Mouse (Mus musculus) layer of hippocampus, adult 18-20 months (tissue): Measurements from ENCODE around the gene Ppip5k2. TPM values are rescaled to one million over a fixed set of nuclear protein-coding genes. Genes with fewer than 3 reads are reported as not detected.

Experiments
- DNase-seq, 2 experiments: peaks; one replicate each; pipeline ENCODE4 v3.0.0; 2022; ENCODE audit warnings: low spot score in 2 of 2
- total RNA-seq, 2 experiments: library from RNA; stranded (reverse); gene quantifications; 2 replicates each; pipeline ENCODE4 v1.2.3; 2021

Ppip5k2 gene
- total RNA-seq, 2 experiments from 2014 or later: 17.4 to 18.8 TPM

DNA sequence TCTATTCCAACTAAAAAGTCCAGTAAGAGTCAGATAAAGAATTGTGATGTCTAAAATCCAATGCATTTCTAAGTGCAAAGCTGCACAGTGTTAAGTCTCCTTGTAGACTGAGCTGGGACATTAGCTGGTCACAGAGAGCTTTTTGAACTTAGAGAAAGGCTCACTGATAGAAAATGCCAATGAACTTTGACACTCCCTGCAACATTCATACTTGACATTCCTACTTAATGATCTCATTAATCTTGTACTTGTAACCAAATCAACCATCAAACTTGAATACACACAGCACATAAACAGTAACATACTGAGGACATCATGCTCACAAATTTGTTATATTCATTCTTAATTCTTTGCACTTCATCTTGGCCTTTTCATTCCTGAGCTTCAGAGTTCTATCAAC is 10.4 kb downstream of the Ppip5k2 start:
- no peak for DNase-seq

GRCm38 (mm10) chr1:97754392-97754791 is 15.8 kb downstream of the Ppip5k2 start:
- no peak for DNase-seq

GRCm38 (mm10) chr1:97753216-97753615 is 17.0 kb downstream of the Ppip5k2 start:
- no peak for DNase-seq

DNA sequence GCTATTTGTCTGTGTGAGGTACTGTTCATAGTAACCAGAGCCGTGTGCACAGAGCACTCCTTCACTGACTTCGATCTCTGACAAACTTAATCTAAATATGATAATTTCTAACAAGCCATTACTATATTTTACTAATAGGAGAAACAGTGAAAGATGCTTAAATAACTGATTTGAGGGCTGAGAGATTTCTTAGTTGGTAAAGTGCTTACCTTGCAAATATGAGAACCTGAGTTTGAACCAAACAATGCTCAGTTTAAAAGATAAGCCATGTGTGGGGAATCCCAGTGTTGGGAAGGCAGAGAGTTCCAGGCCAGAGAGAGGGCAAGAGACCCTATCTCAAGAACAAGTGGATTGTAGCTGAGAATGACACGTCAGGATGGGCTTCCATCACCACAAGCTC is 22.0 kb downstream of the Ppip5k2 start:
- no peak for DNase-seq

DNA sequence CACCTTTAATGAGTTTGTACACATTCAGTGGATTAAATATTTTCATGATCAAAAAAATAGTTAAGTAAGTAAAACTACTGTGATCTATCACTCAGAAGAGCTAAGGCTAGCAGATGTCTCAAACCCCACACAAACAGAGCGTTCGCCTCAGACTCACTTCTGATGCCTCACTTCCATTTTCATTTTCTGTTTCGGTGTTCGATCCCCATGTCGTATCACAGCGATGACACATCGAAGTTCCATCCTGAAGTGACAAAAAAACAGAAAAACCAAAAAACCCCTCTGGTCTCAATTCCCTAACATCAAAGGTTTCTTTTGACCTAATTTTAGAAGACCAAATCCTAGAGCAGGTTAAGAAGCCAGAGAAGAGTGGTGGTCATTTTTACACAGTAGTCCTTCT is 23.9 kb downstream of the Ppip5k2 start:
- no peak for DNase-seq

DNA sequence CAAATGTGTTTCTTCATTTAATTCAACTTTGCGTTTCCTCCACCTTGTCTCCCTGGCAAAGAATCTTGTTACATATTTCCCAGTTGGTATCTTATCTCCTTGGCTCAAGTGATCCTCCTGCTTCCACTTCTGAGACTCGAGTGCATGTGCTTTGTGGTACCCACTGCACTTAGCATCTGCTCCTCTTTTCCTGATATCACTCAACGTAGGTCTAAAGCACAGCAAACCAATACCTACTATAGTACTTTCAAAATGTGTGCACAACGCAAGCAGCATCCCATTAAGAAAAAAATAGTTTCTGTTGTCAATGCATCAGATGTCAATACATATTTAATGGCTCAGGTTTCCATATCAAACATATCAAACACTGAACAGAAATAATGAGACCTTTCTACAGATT is 24.5 kb downstream of the Ppip5k2 start:
- no peak for DNase-seq

DNA sequence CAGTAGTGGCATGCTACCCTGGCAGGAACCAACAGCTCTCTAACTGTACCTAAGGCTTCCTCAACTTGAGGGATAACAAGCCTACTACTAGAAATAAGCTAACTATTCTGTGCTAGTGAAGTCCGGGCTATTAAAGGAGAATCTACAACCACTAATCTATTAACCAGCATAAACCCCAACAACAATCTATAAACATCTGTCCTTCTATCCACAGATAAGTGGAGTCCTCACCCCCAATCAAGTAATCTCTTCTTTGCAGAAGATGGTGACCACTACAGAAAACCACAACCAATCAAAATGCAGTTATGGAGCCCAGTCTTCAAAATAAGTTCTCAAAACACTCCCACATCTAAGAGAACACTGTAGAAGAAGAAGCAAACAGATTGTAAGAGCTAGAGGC is 27.1 kb downstream of the Ppip5k2 start:
- DNase-seq: no peak

DNA sequence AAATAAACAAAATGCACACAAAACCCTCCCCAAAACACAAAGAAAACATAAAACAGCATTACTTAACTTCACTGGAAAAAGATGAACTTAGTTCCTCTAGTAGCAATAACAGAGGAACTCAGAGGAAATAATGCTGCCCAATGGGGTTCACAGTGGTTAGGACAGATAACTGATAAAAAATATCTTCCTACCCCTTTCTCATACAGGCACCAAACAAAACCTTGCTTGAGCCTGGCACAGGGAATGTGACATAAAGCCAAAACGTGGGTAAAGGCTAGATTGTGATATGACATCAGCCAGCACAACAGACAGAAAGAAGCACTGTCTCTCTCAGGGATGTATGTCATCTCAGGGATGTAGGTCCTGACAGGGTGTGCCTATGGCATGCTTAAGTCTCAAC is 40.9 kb downstream of the Ppip5k2 start:
- no peak for DNase-seq

- DNase-seq: no peak
These were observed 43.5 kb downstream of the Ppip5k2 start for GRCm38 (mm10) chr1:97726730-97727129.

DNA sequence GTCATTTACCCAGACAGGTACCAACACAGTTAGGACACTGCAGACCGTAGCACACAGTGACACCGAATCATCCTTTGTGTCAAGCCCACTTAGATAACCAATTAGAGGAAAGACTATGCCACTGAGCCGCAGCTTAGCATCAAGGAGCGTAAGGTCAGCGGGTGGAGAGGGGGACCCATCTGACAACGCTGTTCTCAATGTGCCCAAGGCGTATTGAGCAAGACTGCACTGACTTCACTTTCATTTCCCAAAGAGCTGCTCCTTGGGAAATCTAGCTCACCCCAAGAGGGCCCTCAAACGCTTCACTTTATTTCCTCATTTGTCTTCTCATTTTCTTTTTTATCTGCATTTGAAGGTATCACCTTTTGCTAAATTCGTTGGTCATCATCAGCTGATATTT is 51.8 kb downstream of the Ppip5k2 start:
- no peak for DNase-seq

DNA sequence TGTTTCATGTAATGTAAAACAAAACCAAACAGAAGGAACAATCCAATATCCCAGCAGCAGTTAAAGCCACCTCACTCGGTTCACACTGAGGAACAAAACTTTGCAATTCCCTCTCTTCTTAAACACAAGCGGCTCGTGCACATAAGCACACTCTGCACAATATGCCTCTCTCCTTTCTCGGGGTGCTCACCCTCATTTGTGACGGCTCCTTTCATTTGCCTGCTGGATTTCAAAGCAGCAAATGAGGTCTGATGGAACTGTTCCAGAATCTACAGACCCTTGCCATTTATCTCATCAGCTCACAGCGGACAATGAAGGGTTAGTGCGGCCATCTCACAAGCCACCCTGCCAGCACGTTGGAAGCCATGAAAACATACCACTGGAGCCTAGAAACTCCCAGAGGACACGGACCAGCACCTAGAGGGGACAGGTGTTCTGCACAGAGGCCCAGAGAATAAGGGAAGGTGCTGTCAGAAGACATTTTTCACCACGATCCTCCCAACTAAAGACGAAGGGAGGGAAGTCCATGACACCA is 55.8 kb downstream of the Ppip5k2 start:
- DNase-seq: no peak

- DNase-seq: no peak
These were observed 59.7 kb downstream of the Ppip5k2 start for GRCm38 (mm10) chr1:97710520-97710919.

DNA sequence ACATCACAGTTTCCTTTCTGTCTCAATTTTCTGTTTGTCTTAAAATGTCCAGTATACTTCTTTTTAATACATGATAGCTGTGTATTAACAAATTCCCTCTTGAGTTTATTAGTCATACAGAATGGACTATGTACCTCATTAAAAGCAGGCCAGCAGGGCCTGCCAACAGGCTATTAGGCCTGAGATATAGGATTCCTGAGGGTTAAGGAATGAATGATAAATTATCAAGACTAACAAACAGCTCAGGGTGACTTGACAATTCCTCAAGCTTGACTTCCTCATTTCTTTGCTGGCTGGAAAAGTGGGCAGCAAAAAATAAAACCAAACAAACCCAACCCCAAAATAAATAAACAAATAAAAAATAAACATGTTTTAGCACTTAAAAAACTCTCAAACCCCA is 64.8 kb downstream of the Ppip5k2 start:
- DNase-seq: no peak

GRCm38 (mm10) chr1:97704646-97705045 is 65.6 kb downstream of the Ppip5k2 start:
- no peak for DNase-seq

DNA sequence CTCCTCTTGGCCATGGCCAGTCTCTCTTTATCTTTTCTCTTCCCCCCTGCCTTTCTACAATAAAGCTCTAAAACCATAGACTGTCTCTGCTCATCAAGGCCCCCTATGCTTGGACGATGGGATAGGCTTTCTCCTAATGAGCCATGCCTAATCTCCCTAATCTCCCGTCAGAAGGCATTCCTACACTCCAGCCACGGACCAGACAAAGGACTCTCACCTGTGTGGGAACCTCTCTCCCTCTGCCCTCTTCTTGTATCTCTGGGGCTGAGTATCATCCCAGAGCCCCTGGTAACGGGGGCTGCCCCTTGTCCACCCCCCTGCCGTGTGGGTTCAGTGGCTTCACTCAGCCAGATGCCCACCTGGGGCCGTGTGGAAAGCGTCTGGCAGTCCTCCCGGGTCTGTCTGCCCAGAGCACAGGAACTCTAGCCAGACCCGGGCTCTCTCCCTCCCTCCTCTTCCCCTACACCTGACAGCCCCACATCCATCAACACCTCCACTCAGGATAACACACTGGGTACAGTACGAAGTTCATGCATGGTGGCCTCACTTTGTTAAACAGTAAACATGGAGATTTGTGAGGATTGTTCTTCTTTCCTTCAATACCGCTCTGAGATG is 71.1 kb downstream of the Ppip5k2 start:
- DNase-seq: no peak

DNA sequence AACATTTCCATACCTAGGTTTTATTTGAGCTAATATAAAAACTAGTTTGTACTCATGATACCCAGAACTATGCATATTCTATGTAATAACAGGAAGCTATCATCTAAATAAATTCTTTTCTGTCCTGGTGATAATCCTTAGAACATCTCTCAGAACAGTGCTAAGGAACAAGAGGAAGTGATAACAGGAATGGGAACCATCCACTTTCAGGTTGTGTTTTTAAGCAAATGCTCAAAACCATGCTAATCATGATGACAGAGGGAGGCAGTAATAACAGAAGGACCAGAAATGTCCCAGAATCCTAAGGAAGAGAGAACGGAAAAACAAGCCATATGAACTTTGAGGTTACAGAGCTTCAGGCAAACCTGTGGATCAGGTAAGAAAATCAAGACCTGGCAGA is 72.9 kb downstream of the Ppip5k2 start:
- DNase-seq: no peak

DNA sequence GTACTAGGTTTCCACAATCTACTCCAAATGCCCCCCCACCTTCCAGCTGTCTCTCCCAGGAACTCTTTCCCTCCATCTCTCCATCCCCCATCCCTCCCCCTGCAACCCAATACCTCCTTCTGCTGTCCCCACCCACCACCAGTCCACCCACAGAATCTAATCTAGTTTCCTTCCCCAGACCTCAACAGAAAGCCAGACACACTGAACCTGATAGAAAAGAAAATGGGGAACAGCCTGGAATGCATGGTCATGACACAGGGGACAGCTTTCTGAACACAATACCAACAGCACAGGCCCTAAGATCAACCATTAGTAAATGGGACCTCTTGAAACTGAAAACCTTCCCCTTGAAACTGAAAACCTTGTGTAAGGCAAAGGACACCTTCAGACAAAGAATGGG is 76.4 kb downstream of the Ppip5k2 start:
- no peak for DNase-seq

DNA sequence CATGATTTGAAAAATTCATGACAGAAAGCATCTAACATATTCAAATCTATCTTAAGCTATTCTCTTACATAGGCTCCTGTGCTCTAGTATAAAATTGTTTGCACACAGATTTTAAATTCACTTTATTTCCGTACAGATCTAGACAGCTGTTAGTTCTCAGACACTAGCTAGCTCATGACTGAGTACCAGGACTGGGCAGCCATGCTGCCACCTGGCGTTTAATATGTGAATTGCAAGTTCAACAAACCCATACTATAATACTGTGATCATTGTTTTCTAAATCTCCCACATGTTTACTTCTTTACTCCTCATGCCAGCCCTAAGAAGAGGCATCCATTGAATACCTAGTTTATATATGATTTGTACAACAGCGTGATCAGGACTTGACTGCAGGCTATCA is 81.5 kb downstream of the Ppip5k2 start:
- DNase-seq: peak in 1 of 2 experiments; percentile 69

DNA sequence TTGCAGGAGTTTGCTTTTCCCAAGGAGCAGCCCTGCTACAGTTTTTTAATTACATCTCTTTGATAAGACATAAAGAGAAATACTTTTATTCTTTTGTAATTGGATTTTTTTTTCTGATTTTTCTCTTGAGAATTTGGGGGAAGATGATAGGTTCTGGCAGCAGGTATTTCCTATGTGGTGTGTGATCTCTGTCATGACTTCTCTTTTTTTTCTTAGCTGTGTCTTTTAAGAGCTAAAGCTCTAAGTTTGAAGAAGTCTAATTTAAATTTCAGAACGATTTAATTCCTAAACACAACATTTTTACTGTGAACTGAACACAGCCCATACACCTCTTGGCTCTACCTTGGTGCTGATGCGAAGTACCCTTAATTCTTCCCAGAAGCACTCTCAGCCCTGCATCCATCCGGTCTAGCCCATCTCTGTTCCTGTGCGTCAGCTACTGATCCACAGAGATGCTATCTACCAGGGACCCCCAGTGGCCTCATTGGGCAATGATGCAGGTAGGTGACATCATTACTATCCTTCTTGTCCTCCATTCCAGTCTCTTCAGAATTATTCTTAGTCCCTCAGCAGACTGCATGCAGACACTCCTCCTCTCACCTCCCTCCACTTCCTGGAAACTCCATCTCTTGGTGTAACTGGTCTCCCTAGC is 93.6 kb downstream of the Ppip5k2 start:
- no peak for DNase-seq

DNA sequence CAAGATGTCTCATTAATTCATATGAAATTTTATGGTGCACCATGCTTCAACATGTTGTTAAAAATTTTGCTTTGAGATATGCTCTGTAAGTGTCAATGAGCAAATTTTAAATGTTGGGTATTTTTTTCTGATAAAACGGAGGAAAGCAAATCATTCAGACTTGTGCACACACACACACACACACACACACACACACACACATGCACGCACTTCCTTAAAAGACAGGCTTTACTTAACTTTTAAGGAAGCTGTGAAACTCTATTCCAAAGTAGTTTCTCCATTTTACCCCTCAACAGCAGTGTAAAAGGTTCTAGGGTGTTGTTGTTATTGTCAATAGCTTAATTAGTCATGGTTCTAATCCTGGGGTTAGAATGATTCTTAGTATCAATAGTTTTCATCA is 94.1 kb downstream of the Ppip5k2 start:
- DNase-seq: no peak

DNA sequence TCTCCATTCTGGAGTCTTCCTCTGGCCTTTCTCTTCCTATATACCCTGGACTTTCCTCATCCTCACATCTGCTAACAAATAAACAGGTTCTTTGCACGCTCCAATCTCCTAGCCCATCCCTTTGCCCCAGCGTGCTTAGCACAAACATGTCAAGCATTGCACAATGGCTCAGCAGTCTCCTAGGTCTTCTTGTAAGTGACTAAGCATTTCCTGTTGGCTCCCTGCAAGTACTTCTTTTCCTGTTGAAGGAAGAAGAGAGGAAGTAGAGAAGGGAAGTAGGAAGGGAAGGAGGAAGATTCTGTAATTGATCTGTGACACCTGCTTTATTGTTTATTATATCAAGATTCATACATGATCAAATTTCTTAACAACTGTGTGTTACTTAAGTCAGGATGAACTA is 97.4 kb downstream of the Ppip5k2 start:
- DNase-seq: no peak

DNA sequence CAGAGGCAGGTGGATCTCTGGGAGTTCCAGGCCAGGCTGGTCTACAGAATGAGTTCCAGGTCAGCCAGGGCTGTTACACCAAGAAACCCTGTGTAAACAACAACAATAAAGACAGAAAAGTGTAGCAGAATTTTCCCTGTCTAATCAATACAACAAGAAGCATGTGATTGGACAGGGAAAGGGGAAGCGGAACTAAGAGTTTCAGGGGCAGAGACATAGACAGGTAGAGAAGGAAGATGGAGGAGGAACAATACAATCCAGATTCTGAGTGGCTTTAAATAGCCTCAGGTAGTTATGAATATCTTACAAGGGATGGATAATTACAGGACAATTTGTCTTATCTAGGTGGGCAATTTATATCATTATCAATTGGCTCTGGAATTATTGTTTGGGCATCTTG is 102.9 kb downstream of the Ppip5k2 start:
- no peak for DNase-seq

DNA sequence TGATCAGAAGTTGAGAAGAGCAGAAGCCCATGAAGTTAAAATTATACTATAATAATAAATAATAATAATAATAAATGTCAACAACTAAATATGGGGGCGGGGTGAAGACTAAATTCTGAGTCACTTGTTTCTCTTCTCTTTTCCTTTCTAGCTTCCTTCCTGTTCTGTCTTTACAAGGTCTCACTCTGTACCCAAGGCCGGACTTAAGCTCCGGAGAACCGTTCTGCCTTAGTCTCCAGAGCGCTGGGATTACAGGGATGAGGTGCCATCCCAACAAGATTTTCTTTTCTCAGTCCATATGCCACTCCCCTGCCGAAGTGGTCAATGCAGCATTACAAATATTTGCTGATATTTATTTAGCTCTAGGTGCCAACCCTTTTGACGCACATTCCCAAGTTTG is 107.9 kb downstream of the Ppip5k2 start:
- DNase-seq: no peak
